Mouse (Mus musculus): ENCODE data around the gene Olfr329-ps. TPM values are rescaled to one million over a fixed set of nuclear protein-coding genes. Genes with fewer than 3 reads are reported as not detected.

Gene Olfr329-ps
- total and polyA plus RNA-seq, 3 experiments: not detected

DNA sequence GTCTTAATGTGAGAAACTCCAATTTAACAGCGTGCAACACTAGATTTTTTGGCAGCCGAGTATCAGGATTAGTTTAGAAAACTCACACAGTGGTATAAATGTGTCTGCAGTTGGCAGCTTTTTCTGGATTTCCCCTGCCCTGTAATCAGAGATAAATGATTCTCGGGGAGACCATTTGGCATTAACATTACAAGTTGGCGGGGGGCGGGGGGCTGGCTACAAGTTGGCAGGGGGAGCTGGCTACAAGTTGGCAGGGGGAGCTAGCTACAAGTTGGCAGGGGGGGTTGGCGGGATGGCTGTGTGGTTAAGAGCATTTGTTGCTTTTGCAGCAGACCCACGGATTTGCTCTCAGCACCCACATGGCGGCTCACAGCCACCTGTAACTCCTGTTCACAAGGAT is 32.4 kb upstream of the Olfr329-ps start:
- DNase-seq (ENCODE audit: extremely low read depth): no peak
- Histone ChIP-seq H3K9me3 (replicated peaks; ENCODE audit: low read length) (no peaks in the 10 kb centered on the region), H3K79me2 (replicated peaks; ENCODE audit: control insufficient read depth, extremely low read depth, insufficient read depth, poor library complexity, severe bottlenecking) (no peaks in the 10 kb centered on the region), H3K9ac (ENCODE audit: insufficient read depth, low read depth) (no peak overlapping the region), H3K4me1 (ENCODE audit: control insufficient read depth in 1 of 2, insufficient read depth in 2 of 2) (no peaks in the 10 kb centered on the region), H3K4me3 (replicated peaks in 1 of 3; ENCODE audit: low read depth in 2 of 3, low read length in 2 of 3, poor library complexity in 1 of 3) (no peak overlapping the region), H3K36me3 (replicated peaks in 1 of 2; ENCODE audit: control insufficient read depth in 1 of 2, insufficient read depth in 1 of 2, low read length in 1 of 2) (no peaks in the 10 kb centered on the region), H3K27me3 (replicated peaks) (peaks cover 72% of the 10 kb centered on the region), H3K4me2 (ENCODE audit: insufficient read depth, low read depth, poor library complexity, severe bottlenecking) (no peak overlapping the region), H3K27ac (ENCODE audit: insufficient read depth, low read depth) (no peak overlapping the region)
- TF ChIP-seq CHD2 (IDR thresholded peaks at IDR 0.05; ENCODE audit: low read length): no peak
- no peak for TF ChIP-seq JUN (IDR thresholded peaks at IDR 0.05; ENCODE audit: insufficient read depth, low read depth, low read length)
- TF ChIP-seq NRF1 (IDR thresholded peaks at IDR 0.05; ENCODE audit: low read depth, low read length): no peak
- no peak for TF ChIP-seq TBP (conservative IDR thresholded peaks at IDR 0.05; ENCODE audit: low read depth, low read length)
- no peak for TF ChIP-seq MXI1 (IDR thresholded peaks at IDR 0.05; ENCODE audit: low read depth, low read length)
- TF ChIP-seq MAX (IDR thresholded peaks at IDR 0.05; ENCODE audit: low read length): no peak
- in situ Hi-C loops (cut with MboI; ENCODE audit: low pct_ligation_motif_present, low pct_unique_long_range_greater_than_20kb, low sequenced_read_pairs) (no loop called here), dilution Hi-C loops (cut with MboI; ENCODE audit: extremely low pct_ligation_motif_present, extremely low pct_unique_long_range_greater_than_20kb, low sequenced_read_pairs) (no loop called here)

GRCm38 (mm10) chr11:58577430-58577829 is 31.2 kb upstream of the Olfr329-ps start, which contains the start of gene Olfr325:
Gene Olfr325, plus strand, starts transcription at chr11:58577730.
- Histone ChIP-seq H3K4me2 (ENCODE audit: insufficient read depth, low read depth, poor library complexity, severe bottlenecking) (no peak within 1 kb of the TSS), H3K36me3 (replicated peaks in 1 of 2; ENCODE audit: control insufficient read depth in 1 of 2, insufficient read depth in 1 of 2, low read length in 1 of 2) (no peaks in the 10 kb centered on the region), H3K9ac (ENCODE audit: insufficient read depth, low read depth) (no peak within 1 kb of the TSS), H3K27me3 (replicated peaks) (peaks cover 72% of the 10 kb centered on the region), H3K27ac (ENCODE audit: insufficient read depth, low read depth) (no peak within 1 kb of the TSS), H3K4me1 (ENCODE audit: control insufficient read depth in 1 of 2, insufficient read depth in 2 of 2) (no peaks in the 10 kb centered on the region), H3K79me2 (replicated peaks; ENCODE audit: control insufficient read depth, extremely low read depth, insufficient read depth, poor library complexity, severe bottlenecking) (no peaks in the 10 kb centered on the region), H3K4me3 (replicated peaks in 1 of 3; ENCODE audit: low read depth in 2 of 3, low read length in 2 of 3, poor library complexity in 1 of 3) (no peak within 1 kb of the TSS), H3K9me3 (replicated peaks; ENCODE audit: low read length) (no peaks in the 10 kb centered on the region)
- in situ Hi-C loops (cut with MboI; ENCODE audit: low pct_ligation_motif_present, low pct_unique_long_range_greater_than_20kb, low sequenced_read_pairs) (no loop called here), dilution Hi-C loops (cut with MboI; ENCODE audit: extremely low pct_ligation_motif_present, extremely low pct_unique_long_range_greater_than_20kb, low sequenced_read_pairs) (no loop called here)
- no peak for DNase-seq (ENCODE audit: extremely low read depth)
- no peak for TF ChIP-seq CHD1 (IDR thresholded peaks at IDR 0.05; ENCODE audit: low read depth, low read length)
- TF ChIP-seq MEF2A (IDR thresholded peaks at IDR 0.05; ENCODE audit: borderline replicate concordance, low read depth, low read length): no peak
- no peak for TF ChIP-seq POLR2AphosphoS2 (IDR thresholded peaks at IDR 0.05; ENCODE audit: low read depth, low read length)
- no peak for TF ChIP-seq PAX5 (IDR thresholded peaks at IDR 0.05; ENCODE audit: low read length)
- TF ChIP-seq ZC3H11A (IDR thresholded peaks at IDR 0.05; ENCODE audit: low read depth, low read length): no peak
- TF ChIP-seq MAFK (IDR thresholded peaks at IDR 0.05; ENCODE audit: insufficient replicate concordance, low read length): no peak

DNA sequence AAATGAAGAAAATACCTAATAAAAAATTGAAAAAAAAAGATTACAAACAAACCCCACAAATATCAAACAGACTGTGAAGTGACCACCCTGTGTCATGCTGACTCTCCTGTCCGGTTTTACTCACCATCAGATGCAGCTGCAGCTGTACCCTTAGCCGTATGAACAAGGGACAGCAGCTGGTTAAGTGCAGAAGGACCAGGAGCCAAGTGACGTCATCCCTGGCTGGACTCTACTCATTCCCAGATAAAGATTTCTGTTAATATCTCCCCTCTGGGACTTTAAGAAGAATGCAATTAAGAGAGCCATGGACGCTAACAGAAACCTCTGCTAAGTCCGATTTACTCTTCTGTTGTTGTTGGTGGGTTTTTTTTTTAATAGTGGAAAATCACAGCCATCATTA is 24.2 kb upstream of the Olfr329-ps start, which contains the start of gene Olfr224:
Gene Olfr224 (minus strand): TSS at position 149 of the 400 bp plus-strand sequence.
- H3K4me2 ChIP-seq (ENCODE audit: insufficient read depth, low read depth, poor library complexity, severe bottlenecking): no peak within 1 kb of the TSS
- H3K4me1 ChIP-seq (ENCODE audit: control insufficient read depth in 1 of 2, insufficient read depth in 2 of 2): no peaks in the 10 kb centered on the region
- no peaks in the 10 kb centered on the region for H3K9me3 ChIP-seq (replicated peaks; ENCODE audit: low read length)
- no peaks in the 10 kb centered on the region for H3K36me3 ChIP-seq (replicated peaks in 1 of 2; ENCODE audit: control insufficient read depth in 1 of 2, insufficient read depth in 1 of 2, low read length in 1 of 2)
- DNase-seq (ENCODE audit: extremely low read depth): no peak
- no peak within 1 kb of the TSS for H3K27ac ChIP-seq (ENCODE audit: insufficient read depth, low read depth)
- H3K27me3 ChIP-seq (replicated peaks): peaks cover 63% of the 10 kb centered on the region
- in situ Hi-C loops (cut with MboI; ENCODE audit: low pct_ligation_motif_present, low pct_unique_long_range_greater_than_20kb, low sequenced_read_pairs): no loop called here
- no peak within 1 kb of the TSS for H3K4me3 ChIP-seq (replicated peaks in 1 of 3; ENCODE audit: low read depth in 2 of 3, low read length in 2 of 3, poor library complexity in 1 of 3)
- TF ChIP-seq IRF4 (IDR thresholded peaks at IDR 0.05; ENCODE audit: low read depth, low read length) (no peak), SIN3A (IDR thresholded peaks at IDR 0.05; ENCODE audit: low read length) (no peak), CHD2 (IDR thresholded peaks at IDR 0.05; ENCODE audit: low read length) (no peak), ETS1 (conservative IDR thresholded peaks at IDR 0.05; ENCODE audit: low read depth, low read length) (no peak), ZKSCAN1 (IDR thresholded peaks at IDR 0.05; ENCODE audit: borderline replicate concordance, low read depth, low read length) (no peak), JUN (IDR thresholded peaks at IDR 0.05; ENCODE audit: insufficient read depth, low read depth, low read length) (no peak), JUND (conservative IDR thresholded peaks at IDR 0.05; ENCODE audit: low read depth, low read length) (no peak), TCF12 (IDR thresholded peaks at IDR 0.05; ENCODE audit: low read depth, low read length) (no peak), POLR2A (IDR thresholded peaks at IDR 0.05; ENCODE audit: low read depth, low read length) (no peak), MYC (IDR thresholded peaks at IDR 0.05; ENCODE audit: low read depth, low read length) (no peak), NELFE (IDR thresholded peaks at IDR 0.05; ENCODE audit: low read depth, low read length) (no peak)
- no peak within 1 kb of the TSS for H3K9ac ChIP-seq (ENCODE audit: insufficient read depth, low read depth)
- no peaks in the 10 kb centered on the region for H3K79me2 ChIP-seq (replicated peaks; ENCODE audit: control insufficient read depth, extremely low read depth, insufficient read depth, poor library complexity, severe bottlenecking)
- dilution Hi-C loops (cut with MboI; ENCODE audit: extremely low pct_ligation_motif_present, extremely low pct_unique_long_range_greater_than_20kb, low sequenced_read_pairs): no loop called here
